Mouse (Mus musculus) embryonic fibroblast, embryonic 13.5 days (primary cell): ENCODE data around the gene Tas2r106. TPM values are rescaled to one million over a fixed set of nuclear protein-coding genes. Genes with fewer than 3 reads are reported as not detected.

Experiments used
- H3K27ac ChIP-seq: 2 replicates; pipeline ENCODE4 v1.5.1; 2012; ENCODE audit warnings: low read length, control low read depth, inconsistent platforms; ENCODE audit not compliant: insufficient read depth
- H3K4me1 ChIP-seq: 2 replicates; pipeline ENCODE4 v1.6.1; 2011; ENCODE audit warnings: low read length; ENCODE audit not compliant: control insufficient read depth, insufficient read depth
- H3K4me3 ChIP-seq: 2 replicates; pipeline ENCODE4 v1.5.1; 2011; ENCODE audit warnings: mild to moderate bottlenecking, control low read depth, low read length; ENCODE audit not compliant: insufficient read depth
- CTCF ChIP-seq: IDR thresholded peaks from 2 replicates; pipeline ENCODE4 v1.5.1; 2011; ENCODE audit warnings: mild to moderate bottlenecking, control low read depth, low read length, moderate library complexity, borderline replicate concordance; ENCODE audit not compliant: insufficient read depth
- POLR2A ChIP-seq: IDR thresholded peaks from 2 replicates; pipeline ENCODE4 v1.6.1; 2011; ENCODE audit warnings: low read depth, mild to moderate bottlenecking, control low read depth, low read length, moderate library complexity
- polyA plus RNA-seq: library from polyadenylated mRNA; stranded (reverse); fragments of >200 nt; gene quantifications from 2 replicates; pipeline ENCODE4 v1.2.4, GENCODE M21; 2011; ENCODE audit warnings: low read depth; ENCODE audit not compliant: missing spikeins, insufficient read length

The Tas2r106 gene
- polyA plus RNA-seq: not detected in 2 replicates

- H3K4me3 ChIP-seq: no peak within 1 kb of the TSS
- TF ChIP-seq POLR2A (no peak), CTCF (no peak)
- no peaks in the 10 kb centered on the region for H3K4me1 ChIP-seq
- H3K27ac ChIP-seq: no peak within 1 kb of the TSS
These were observed at the start of gene Tas2r106 for GRCm38 (mm10) chr6:131678786-131679185. Gene Tas2r106, minus strand, starts transcription at chr6:131678886.

GRCm38 (mm10) chr6:131712803-131713202 is 34.1 kb upstream of the Tas2r106 start:
- no peak for TF ChIP-seq CTCF
- TF ChIP-seq POLR2A: no peak
- H3K4me3 ChIP-seq: no peak overlapping the region
- no peaks in the 10 kb centered on the region for H3K4me1 ChIP-seq
- no peak overlapping the region for H3K27ac ChIP-seq

GRCm38 (mm10) chr6:131689963-131690362 is 11.3 kb upstream of the Tas2r106 start, which contains the start of gene Tas2r114:
Gene Tas2r114, minus strand, starts transcription at chr6:131690063.
- no peak for TF ChIP-seq POLR2A
- no peak for TF ChIP-seq CTCF
- H3K4me1 ChIP-seq: no peaks in the 10 kb centered on the region
- H3K4me3 ChIP-seq: no peak within 1 kb of the TSS
- H3K27ac ChIP-seq: no peak within 1 kb of the TSS

GRCm38 (mm10) chr6:131687395-131687794 is 8.7 kb upstream of the Tas2r106 start, which contains the start of gene Tas2r105:
Gene Tas2r105, minus strand, starts transcription at chr6:131687495.
- no peaks in the 10 kb centered on the region for H3K4me1 ChIP-seq
- no peak within 1 kb of the TSS for H3K4me3 ChIP-seq
- H3K27ac ChIP-seq: no peak within 1 kb of the TSS
- TF ChIP-seq CTCF (no peak), POLR2A (no peak)

- TF ChIP-seq POLR2A (no peak), CTCF (no peak)
- H3K27ac ChIP-seq: no peak within 1 kb of the TSS
These were observed 7.0 kb upstream of the Tas2r106 start, which contains the start of gene Tas2r104 for GRCm38 (mm10) chr6:131685644-131686043. Gene Tas2r104, minus strand, starts transcription at chr6:131685744.

GRCm38 (mm10) chr6:131660049-131660448 is 18.6 kb downstream of the Tas2r106 start, which contains the start of gene Tas2r107:
Gene Tas2r107, minus strand, starts transcription at chr6:131660149.
- TF ChIP-seq CTCF: no peak
- no peak for TF ChIP-seq POLR2A
- H3K4me3 ChIP-seq: no peak within 1 kb of the TSS
- H3K27ac ChIP-seq: no peak within 1 kb of the TSS
- H3K4me1 ChIP-seq: no peaks in the 10 kb centered on the region

More at GRCm38 (mm10) chr6:131685644-131686043, 7.0 kb upstream of the Tas2r106 start, which contains the start of gene Tas2r104:
- Histone ChIP-seq H3K4me1 (no peaks in the 10 kb centered on the region), H3K4me3 (no peak within 1 kb of the TSS)

GRCm38 (mm10) chr6:131630812-131631211 is 47.9 kb downstream of the Tas2r106 start, which contains the start of gene Tas2r130:
Gene Tas2r130, minus strand, starts transcription at chr6:131630912.
- Histone ChIP-seq H3K27ac (no peak within 1 kb of the TSS), H3K4me3 (no peak within 1 kb of the TSS), H3K4me1 (no peaks in the 10 kb centered on the region)
- no peak for TF ChIP-seq POLR2A
- no peak for TF ChIP-seq CTCF

Other genes with a start within 250 kb of the Tas2r106 start
- gene 5430401F13Rik, start 192.5 kb downstream of the Tas2r106 start, polyA plus RNA-seq: not detected in 2 replicates
- not detected in 2 replicates for gene Gm6619, start 192.5 kb downstream of the Tas2r106 start, polyA plus RNA-seq
- not detected in 2 replicates for gene Tas2r130, start 48.0 kb downstream of the Tas2r106 start, polyA plus RNA-seq
- not detected in 2 replicates for gene Tas2r107, start 18.7 kb downstream of the Tas2r106 start, polyA plus RNA-seq
- not detected in 2 replicates for gene Tas2r104, start 6.9 kb upstream of the Tas2r106 start, polyA plus RNA-seq
- gene Tas2r105, start 8.6 kb upstream of the Tas2r106 start, polyA plus RNA-seq: not detected in 2 replicates
- not detected in 2 replicates for gene Tas2r114, start 11.2 kb upstream of the Tas2r106 start, polyA plus RNA-seq